8 mouse cellular contexts compared by ENCODE assay signal in genomic region chr16:34926531-34927435, GRCm38 (mm10).
DNase-seq lines count a peak whose midpoint lies in the region; ATAC-seq and TF ChIP-seq lines count a peak whose summit lies in the region.

No protein-coding gene starts in this region.

- H3K27ac ChIP-seq in heart, embryonic 12.5 days (ENCODE audit: poor library complexity, severe bottlenecking): 0 out of 2 replicates have a peak overlapping the region, but pooled peaks have one; percentile 16
- peak overlapping the region; percentile 65 for H3K27ac ChIP-seq in spleen, adult 2 months (ENCODE audit: insufficient read depth, low read length)
- peak overlapping the region; percentile 61 for H3K27ac ChIP-seq in stomach, embryonic 16.5 days (ENCODE audit: low read length)

- peaks cover 51% of the 10 kb centered on the region for H3K27me3 ChIP-seq in heart, embryonic 12.5 days (replicated peaks)
- no peaks in the 10 kb centered on the region for H3K27me3 ChIP-seq in spleen, adult 2 months (ENCODE audit: control insufficient read depth, insufficient read depth, low read length)
- no peaks in the 10 kb centered on the region for H3K27me3 ChIP-seq in stomach, embryonic 16.5 days (ENCODE audit: control insufficient read depth, insufficient read depth, low read length)

- H3K9ac ChIP-seq in heart, embryonic 12.5 days: no peak overlapping the region; the same call in 1 of the 2 replicates
- peak overlapping the region; percentile 7; the same call in 1 of the 2 replicates for H3K9ac ChIP-seq in stomach, embryonic 16.5 days (ENCODE audit: low read length)

- ATAC-seq in heart, embryonic 12.5 days (ENCODE audit: insufficient number of reproducible peaks, low FRiP score): no peak
- no peak for ATAC-seq in stomach, embryonic 16.5 days (ENCODE audit: insufficient read depth, low FRiP score)

- no peak for DNase-seq in heart, postnatal 14 days
- no peak for DNase-seq in spleen, adult 2 months (ENCODE audit: low read depth in 1 of 2, low spot score in 2 of 2)
- no peak for DNase-seq in spleen, postnatal 36 days (ENCODE audit: low spot score in 2 of 2)
- DNase-seq in kidney, postnatal 36 days: peak; percentile 37 to 40
- DNase-seq in Muller cell, postnatal 12 days (ENCODE audit: inconsistent ontology term): no peak
- no peak for DNase-seq in cerebellum, adult 9-11 months

- H3K4me3 ChIP-seq in heart, embryonic 12.5 days: no peak overlapping the region
- no peak overlapping the region; the same call in 1 of the 2 replicates for H3K4me3 ChIP-seq in spleen, adult 2 months (ENCODE audit: extremely low read depth, insufficient read depth, insufficient read length)
- no peak overlapping the region for H3K4me3 ChIP-seq in stomach, embryonic 16.5 days (replicated peaks; ENCODE audit: low read length)

- TF ChIP-seq CTCF in spleen, adult 2 months (IDR thresholded peaks at IDR 0.05; ENCODE audit: extremely low read depth, insufficient read depth, insufficient read length, insufficient replicate concordance): no peak

- intact Hi-C loops in heart, postnatal 14 days (cut with DNase I): no loop called here

- no peak for TF ChIP-seq POLR2A in spleen, adult 2 months (IDR thresholded peaks at IDR 0.05; ENCODE audit: low read depth, low read length)

- H3K4me1 ChIP-seq in heart, embryonic 12.5 days (replicated peaks): peaks cover 79% of the 10 kb centered on the region
- H3K4me1 ChIP-seq in spleen, adult 2 months (ENCODE audit: control insufficient read depth, insufficient read depth, insufficient read length): no peaks in the 10 kb centered on the region
- peaks cover 45% of the 10 kb centered on the region for H3K4me1 ChIP-seq in stomach, embryonic 16.5 days (ENCODE audit: control insufficient read depth, insufficient read depth, low read length)

- no peak overlapping the region for H3K4me2 ChIP-seq in heart, embryonic 12.5 days
- H3K4me2 ChIP-seq in stomach, embryonic 16.5 days (ENCODE audit: low read depth, low read length): peak overlapping the region; percentile 58; the same call in 1 of the 2 replicates

- no peaks in the 10 kb centered on the region for H3K9me3 ChIP-seq in heart, embryonic 12.5 days (replicated peaks)
- H3K9me3 ChIP-seq in stomach, embryonic 16.5 days (replicated peaks; ENCODE audit: control insufficient read depth, low read length): no peaks in the 10 kb centered on the region

- 49% methylated on average over 9 of the region's 9 CpGs for WGBS in heart, embryonic 12.5 days
- 88% methylated on average over 9 of the region's 9 CpGs for WGBS in spleen, adult 2 months
- 63% methylated on average over 9 of the region's 9 CpGs for WGBS in stomach, embryonic 16.5 days

- H3K36me3 ChIP-seq in heart, embryonic 12.5 days: no peaks in the 10 kb centered on the region
- no peaks in the 10 kb centered on the region for H3K36me3 ChIP-seq in spleen, adult 2 months (ENCODE audit: control insufficient read depth, insufficient read depth, low read length)
- H3K36me3 ChIP-seq in stomach, embryonic 16.5 days (ENCODE audit: control insufficient read depth, insufficient read depth, low read length): no peaks in the 10 kb centered on the region

Comparison
In these comparisons a context has a peak if more than half of its experiments do, and no peak if none do; other contexts are left out.
1. DNase-seq: peak in kidney, postnatal 36 days (2 of 2); none in heart, postnatal 14 days (0 of 2), spleen, adult 2 months (0 of 2), spleen, postnatal 36 days (0 of 2), Muller cell, postnatal 12 days (single experiment) and cerebellum, adult 9-11 months (single experiment).
2. Peak in every context shown above with its lines, with median percentiles within 50 percentile points of each other: H3K27ac ChIP-seq.